Mouse (Mus musculus) spleen, adult 2 months (tissue): ENCODE data around the gene Gm45234.
A peak's percentile ranks its signal among the peaks of the same experiment; 100 is the strongest.

Source experiments
- CTCF ChIP-seq: fragments of 200-500 bp; IDR thresholded peaks from 2 replicates; pipeline ENCODE4 v1.5.1; 2011; ENCODE audit warnings: mild to moderate bottlenecking, inconsistent platforms; ENCODE audit not compliant: insufficient read depth, insufficient read length, insufficient replicate concordance; ENCODE audit errors: extremely low read depth
- POLR2A ChIP-seq: fragments of 200-500 bp; IDR thresholded peaks from 2 replicates; pipeline ENCODE4 v1.6.1; 2011; ENCODE audit warnings: low read depth, low read length, inconsistent platforms

DNA sequence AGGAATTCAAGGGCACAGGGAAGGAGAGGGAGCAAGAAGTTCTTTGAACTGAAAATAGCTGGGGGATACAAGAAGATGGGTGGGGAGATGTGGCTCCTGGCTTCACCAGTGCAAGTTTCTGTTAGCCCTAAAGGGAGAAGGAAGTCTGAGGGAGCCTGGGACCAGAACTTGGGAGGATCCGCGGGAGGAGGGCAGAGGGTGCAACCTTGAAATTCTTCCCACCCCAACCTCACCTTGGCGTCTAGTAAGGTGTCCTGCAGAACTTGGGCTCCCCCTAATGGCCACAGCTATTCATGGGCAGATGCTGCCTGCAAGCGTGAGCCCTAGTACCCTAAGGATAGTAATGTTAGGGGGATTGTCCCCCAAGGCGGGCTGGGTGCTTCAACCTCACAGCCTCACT lies 3.4 kb upstream of the Gm45234 start:
- peak; percentile 95; the same call in 1 of the 2 replicates for TF ChIP-seq CTCF
- no peak for TF ChIP-seq POLR2A
